Mouse (Mus musculus): ENCODE measurements at regions not wholly inside any gene's neighbourhood (a gene's known extent, or its start where the extent isn't known, plus 50 kb on each side); places are given as distances from the start of the nearest gene placed in this dataset.

DNA sequence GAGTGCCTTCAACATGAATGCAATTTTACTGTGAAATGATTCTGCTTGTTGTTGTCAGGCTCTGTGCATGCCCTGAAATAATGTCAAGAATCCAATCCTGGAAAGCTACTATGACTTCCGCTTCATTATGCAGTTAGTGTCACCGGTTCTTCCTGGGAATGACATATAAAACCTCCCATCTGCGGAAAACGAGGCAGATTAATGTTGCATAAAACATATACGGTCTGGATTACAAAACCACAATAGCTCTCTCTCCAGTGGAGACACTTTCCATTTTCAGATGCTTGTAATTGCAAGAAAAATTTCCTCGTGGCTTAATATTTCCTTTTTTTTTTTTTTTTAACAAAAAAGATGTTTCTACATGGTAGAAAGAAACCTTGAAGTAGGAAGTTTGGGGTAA, 198.2 kb upstream of the Chl1 start:
- no peak for TF ChIP-seq POLR2A (IDR thresholded peaks at IDR 0.05; ENCODE audit: insufficient read depth, low read depth, low read length)
- no peak for TF ChIP-seq CTCF (IDR thresholded peaks at IDR 0.05)
- TF ChIP-seq EP300 (IDR thresholded peaks at IDR 0.05; ENCODE audit: insufficient read depth, low read depth, low read length), result no peak

Data from heart, adult 2 months (tissue).